Mouse (Mus musculus) heart, postnatal 0 days (tissue): ENCODE data around the gene Gpatch4. TPM values are rescaled to one million over a fixed set of nuclear protein-coding genes. Genes with fewer than 3 reads are reported as not detected.

Experiments used
- ATAC-seq: fragments of 200-750 bp; cut with Nextera tagmentation; 2 replicates; pipeline ENCODE4 v1.8.0; 2017; ENCODE audit warnings: low read depth, moderate number of reproducible peaks, moderate library complexity; ENCODE audit not compliant: insufficient read depth
- DNase-seq: peaks from one replicate; pipeline ENCODE4 v3.0.0-alpha.2; 2016; ENCODE audit warnings: low spot score
- H3K27ac ChIP-seq: fragments of 300-500 bp; sonication (generic); 2 replicates; pipeline ENCODE4 v1.5.1; 2014; ENCODE audit warnings: low read depth, mild to moderate bottlenecking
- H3K27me3 ChIP-seq: fragments of 300-500 bp; sonication (generic); 2 replicates; pipeline ENCODE4 v1.6.1; 2014; ENCODE audit warnings: low read length, mixed read lengths; ENCODE audit not compliant: control insufficient read depth, insufficient read depth
- H3K36me3 ChIP-seq: fragments of 300-500 bp; sonication (generic); replicated peaks from 2 replicates; pipeline ENCODE4 v1.6.1; 2014; ENCODE audit warnings: low read length, mixed read lengths; ENCODE audit not compliant: control insufficient read depth, insufficient read depth
- H3K4me1 ChIP-seq: fragments of 300-500 bp; sonication (generic); 2 replicates; pipeline ENCODE4 v1.6.1; 2014; ENCODE audit warnings: antibody characterized with exemption; ENCODE audit not compliant: control insufficient read depth, insufficient read depth
- H3K4me2 ChIP-seq: fragments of 300-500 bp; sonication (generic); 2 replicates; pipeline ENCODE4 v1.6.1; 2014; ENCODE audit warnings: low read depth, mild to moderate bottlenecking, low read length, moderate library complexity
- H3K4me3 ChIP-seq: fragments of 300-500 bp; sonication (generic); 2 replicates; pipeline ENCODE4 v1.5.1; 2014; ENCODE audit warnings: low read depth, low read length
- H3K9ac ChIP-seq: fragments of 300-500 bp; sonication (generic); replicated peaks from 2 replicates; pipeline ENCODE4 v1.6.1; 2014; ENCODE audit warnings: low read depth, low read length, mixed read lengths
- H3K9me3 ChIP-seq: fragments of 300-500 bp; sonication (generic); replicated peaks from 2 replicates; pipeline ENCODE4 v1.6.1; 2016; ENCODE audit warnings: low read length; ENCODE audit not compliant: control insufficient read depth
- CTCF ChIP-seq: IDR thresholded peaks from 2 replicates; pipeline ENCODE4 v1.5.1; 2016; ENCODE audit warnings: antibody characterized with exemption, control low read depth, low read depth
- EP300 ChIP-seq: IDR thresholded peaks from 2 replicates; pipeline ENCODE4 v1.6.1; 2016; ENCODE audit warnings: antibody characterized with exemption, low read depth
- WGBS: fragments of 180-500 bp; shearing (Covaris S2); extraction: QIAGEN DNeasy Blood & Tissue Kit; methylation state at CpG from one replicate; pipeline ENCODE4 v1.1.7; 2014; 5-methylcytosine and 5-hydroxymethylcytosine counted together
- polyA plus RNA-seq: library from polyadenylated mRNA; unstranded; fragments of >200 nt; fragmentation: Nextera tagmentation; extraction: Ambion mirVana; gene quantifications from 2 replicates; pipeline ENCODE4 v1.2.1, GENCODE M21; 2015
- total RNA-seq: library from RNA; depleted of rRNA; stranded (reverse); fragments of >200 nt; gene quantifications from 2 replicates; pipeline ENCODE4 v1.2.3, GENCODE M21; 2014; ENCODE audit warnings: low replicate concordance

The Gpatch4 gene
- total and polyA plus RNA-seq, 2 experiments from 2014 or later: 1.2 to 11.6 TPM

- Histone ChIP-seq H3K36me3 (peaks cover 79% of the 10 kb centered on the region), H3K4me2 (no peak overlapping the region), H3K4me1 (no peaks in the 10 kb centered on the region), H3K4me3 (no peak overlapping the region), H3K9me3 (no peaks in the 10 kb centered on the region), H3K9ac (no peak overlapping the region), H3K27ac (no peak overlapping the region), H3K27me3 (no peaks in the 10 kb centered on the region)
- no peak for TF ChIP-seq CTCF
- TF ChIP-seq EP300: no peak
- no peak for ATAC-seq
- no peak for DNase-seq
- 94% methylated on average over 6 of the region's 6 CpGs for WGBS
Measured at GRCm38 (mm10) chr3:88090616-88091015, 47.7 kb downstream of the Gpatch4 start.

- WGBS: 80% methylated on average over 5 of the region's 5 CpGs
- H3K4me2 ChIP-seq: no peak overlapping the region
- no peak for DNase-seq
- H3K9me3 ChIP-seq: no peaks in the 10 kb centered on the region
- no peaks in the 10 kb centered on the region for H3K27me3 ChIP-seq
- peaks cover 88% of the 10 kb centered on the region for H3K36me3 ChIP-seq
- no peak for TF ChIP-seq CTCF
- no peak for TF ChIP-seq EP300
- no peaks in the 10 kb centered on the region for H3K4me1 ChIP-seq
- no peak overlapping the region for H3K9ac ChIP-seq
- ATAC-seq: no peak
- no peak overlapping the region for H3K27ac ChIP-seq
- no peak overlapping the region for H3K4me3 ChIP-seq
Measured at GRCm38 (mm10) chr3:88094126-88094525, 51.2 kb downstream of the Gpatch4 start.

GRCm38 (mm10) chr3:88097666-88098065 lies 54.8 kb downstream of the Gpatch4 start:
- Histone ChIP-seq H3K27me3 (no peaks in the 10 kb centered on the region), H3K9me3 (no peaks in the 10 kb centered on the region), H3K36me3 (peaks cover 87% of the 10 kb centered on the region), H3K4me3 (no peak overlapping the region), H3K4me1 (no peaks in the 10 kb centered on the region), H3K9ac (no peak overlapping the region), H3K27ac (no peak overlapping the region), H3K4me2 (no peak overlapping the region)
- DNase-seq: no peak
- no peak for ATAC-seq
- 59% methylated on average over 6 of the region's 6 CpGs for WGBS
- TF ChIP-seq EP300 (no peak), CTCF (no peak)

- H3K4me2 ChIP-seq: no peak overlapping the region
- TF ChIP-seq CTCF (no peak), EP300 (no peak)
- ATAC-seq: no peak
- no peaks in the 10 kb centered on the region for H3K4me1 ChIP-seq
- H3K9me3 ChIP-seq: no peaks in the 10 kb centered on the region
- no peak for DNase-seq
- WGBS: 55% methylated on average over 3 of the region's 3 CpGs
- no peak overlapping the region for H3K27ac ChIP-seq
- no peaks in the 10 kb centered on the region for H3K27me3 ChIP-seq
- H3K36me3 ChIP-seq: peaks cover 89% of the 10 kb centered on the region
- H3K4me3 ChIP-seq: no peak overlapping the region
- no peak overlapping the region for H3K9ac ChIP-seq
Measured at GRCm38 (mm10) chr3:88100251-88100650, 57.3 kb downstream of the Gpatch4 start.

DNA sequence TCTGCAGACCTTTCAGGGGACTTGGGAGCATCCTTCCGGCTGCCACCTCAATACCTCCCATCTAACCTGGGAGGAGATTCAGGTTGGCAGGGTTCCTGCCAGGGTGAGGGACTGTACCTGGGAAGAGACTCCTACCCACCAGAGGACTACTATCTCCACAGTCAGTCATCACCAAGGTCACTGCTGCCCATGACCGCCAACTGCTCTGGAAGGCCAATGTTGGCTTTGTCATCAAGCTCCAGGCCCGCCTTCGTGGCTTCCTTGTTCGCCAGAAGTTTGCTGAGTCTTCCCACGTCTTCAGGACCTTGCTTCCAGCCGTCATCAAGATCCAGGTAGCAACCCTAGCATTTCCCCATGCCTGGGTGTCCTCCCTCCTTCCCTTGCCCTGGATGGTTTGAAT lies 58.8 kb downstream of the Gpatch4 start:
- ATAC-seq (no peak), DNase-seq (no peak)
- Histone ChIP-seq H3K27me3 (no peaks in the 10 kb centered on the region), H3K27ac (peak overlapping the region; percentile 78), H3K4me1 (no peaks in the 10 kb centered on the region), H3K4me2 (no peak overlapping the region), H3K4me3 (no peak overlapping the region), H3K9ac (no peak overlapping the region), H3K36me3 (peaks cover 95% of the 10 kb centered on the region), H3K9me3 (no peaks in the 10 kb centered on the region)
- WGBS: 79% methylated on average over 7 of the region's 7 CpGs
- TF ChIP-seq CTCF (no peak), EP300 (no peak)

DNA sequence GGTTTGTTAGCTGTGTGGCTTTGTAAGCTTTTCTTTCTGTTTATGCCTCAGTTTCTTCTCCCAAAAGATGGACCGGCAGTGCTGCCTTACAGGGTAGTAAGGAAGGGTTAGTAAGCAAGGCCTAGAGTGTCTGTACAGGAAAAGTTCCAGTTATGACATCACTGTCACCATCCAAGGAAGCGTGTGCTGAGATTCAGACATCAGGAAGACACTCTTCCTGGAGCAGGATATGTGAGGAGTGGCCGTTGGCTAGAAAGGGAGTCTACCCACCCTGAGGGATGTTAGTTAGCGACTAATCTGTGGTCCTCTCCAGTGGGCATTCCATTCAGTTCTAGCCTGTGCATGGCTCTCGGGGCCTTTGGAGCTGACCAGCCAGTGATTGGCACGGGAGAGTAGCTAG lies 59.3 kb downstream of the Gpatch4 start:
- peak overlapping the region; percentile 78 for H3K27ac ChIP-seq

More for the DNA sequence above, 59.3 kb downstream of the Gpatch4 start:
- WGBS: 73% methylated on average over 6 of the region's 6 CpGs
- no peak overlapping the region for H3K4me2 ChIP-seq
- H3K27me3 ChIP-seq: no peaks in the 10 kb centered on the region
- TF ChIP-seq CTCF (no peak), EP300 (no peak)
- H3K9me3 ChIP-seq: no peaks in the 10 kb centered on the region
- ATAC-seq: 0 out of 2 replicates have a peak, but pooled peaks have one; percentile 46
- H3K4me3 ChIP-seq: no peak overlapping the region
- no peaks in the 10 kb centered on the region for H3K4me1 ChIP-seq
- no peak overlapping the region for H3K9ac ChIP-seq
- peak; percentile 18 for DNase-seq
- peaks cover 95% of the 10 kb centered on the region for H3K36me3 ChIP-seq
